Mouse (Mus musculus) embryonic facial prominence, embryonic 11.5 days (tissue): ENCODE results near the gene Tor2a. TPM values are rescaled to one million over a fixed set of nuclear protein-coding genes. Genes with fewer than 3 reads are reported as not detected.

Source experiments
- ATAC-seq: fragments of 200-750 bp; cut with Nextera tagmentation; replicated peaks from 2 replicates; pipeline ENCODE4 v1.8.0; 2017; ENCODE audit warnings: low read depth; ENCODE audit not compliant: insufficient number of reproducible peaks, low FRiP score, low TSS enrichment
- DNase-seq: peaks from one replicate; pipeline ENCODE4 v3.0.0-alpha.2; 2015; ENCODE audit warnings: low spot score
- H3K27ac ChIP-seq: fragments of 300-500 bp; sonication (generic); replicated peaks from 2 replicates; pipeline ENCODE4 v1.5.1; 2014; ENCODE audit warnings: mild to moderate bottlenecking, low read depth, low read length, control low read depth
- H3K27me3 ChIP-seq: fragments of 300-500 bp; sonication (generic); 2 replicates; pipeline ENCODE4 v1.6.1; 2014; ENCODE audit warnings: mild to moderate bottlenecking, low read length, moderate library complexity, mixed read lengths; ENCODE audit not compliant: control insufficient read depth, insufficient read depth
- H3K36me3 ChIP-seq: fragments of 300-500 bp; sonication (generic); replicated peaks from 2 replicates; pipeline ENCODE4 v1.6.1; 2014; ENCODE audit warnings: low read depth, mild to moderate bottlenecking, low read length, moderate library complexity, mixed read lengths; ENCODE audit not compliant: control insufficient read depth, insufficient read depth
- H3K4me1 ChIP-seq: fragments of 300-500 bp; sonication (generic); 2 replicates; pipeline ENCODE4 v1.6.1; 2014; ENCODE audit warnings: low read length, mixed read lengths; ENCODE audit not compliant: control insufficient read depth, insufficient read depth
- H3K4me2 ChIP-seq: fragments of 300-500 bp; sonication (generic); 2 replicates; pipeline ENCODE4 v1.6.1; 2014; ENCODE audit warnings: low read depth, mild to moderate bottlenecking, control low read depth, low read length, moderate library complexity
- H3K4me3 ChIP-seq: fragments of 300-500 bp; sonication (generic); 2 replicates; pipeline ENCODE4 v1.5.1; 2014; ENCODE audit warnings: low read depth, low read length, control low read depth
- H3K9ac ChIP-seq: fragments of 300-500 bp; sonication (generic); replicated peaks from 2 replicates; pipeline ENCODE4 v1.6.1; 2014; ENCODE audit warnings: mild to moderate bottlenecking, control low read depth, low read length
- H3K9me3 ChIP-seq: fragments of 300-500 bp; sonication (generic); replicated peaks from 2 replicates; pipeline ENCODE4 v1.6.1; 2016; ENCODE audit warnings: mild to moderate bottlenecking, low read length, inconsistent platforms, mixed read lengths; ENCODE audit not compliant: control insufficient read depth
- WGBS: fragments of 180-500 bp; shearing (Covaris S2); extraction: QIAGEN DNeasy Blood & Tissue Kit; methylation state at CpG from one replicate; pipeline ENCODE4 v1.1.7; 2014; 5-methylcytosine and 5-hydroxymethylcytosine counted together
- polyA plus RNA-seq: library from polyadenylated mRNA; unstranded; fragments of >200 nt; fragmentation: Nextera tagmentation; extraction: Ambion mirVana; gene quantifications from 2 replicates; pipeline ENCODE4 v1.2.1, GENCODE M21; 2014

Tor2a gene
- polyA plus RNA-seq, 1 experiment from 2014 or later = 47.8 TPM

DNA sequence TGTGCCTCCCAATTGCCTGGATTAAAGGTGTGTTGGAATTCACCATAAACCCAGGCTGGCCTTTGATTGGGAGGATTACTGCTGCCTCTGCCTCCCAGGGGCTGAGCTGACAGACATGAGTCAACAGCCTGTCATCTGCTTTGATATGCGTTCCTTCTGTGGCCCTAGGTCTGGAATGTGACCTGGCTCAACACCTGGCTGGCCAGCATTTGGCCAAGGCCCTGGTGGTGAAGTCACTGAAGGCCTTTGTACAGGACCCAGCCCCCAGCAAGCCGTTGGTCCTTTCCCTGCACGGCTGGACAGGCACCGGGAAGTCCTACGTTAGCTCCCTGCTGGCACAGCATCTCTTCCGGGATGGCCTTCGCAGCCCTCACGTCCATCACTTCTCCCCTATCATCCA lies 1.5 kb downstream of the Tor2a start:
- 76% methylated on average over 8 of the region's 8 CpGs for whole genome bisulfite sequencing
- no peak overlapping the region for H3K4me3 ChIP-seq

DNA sequence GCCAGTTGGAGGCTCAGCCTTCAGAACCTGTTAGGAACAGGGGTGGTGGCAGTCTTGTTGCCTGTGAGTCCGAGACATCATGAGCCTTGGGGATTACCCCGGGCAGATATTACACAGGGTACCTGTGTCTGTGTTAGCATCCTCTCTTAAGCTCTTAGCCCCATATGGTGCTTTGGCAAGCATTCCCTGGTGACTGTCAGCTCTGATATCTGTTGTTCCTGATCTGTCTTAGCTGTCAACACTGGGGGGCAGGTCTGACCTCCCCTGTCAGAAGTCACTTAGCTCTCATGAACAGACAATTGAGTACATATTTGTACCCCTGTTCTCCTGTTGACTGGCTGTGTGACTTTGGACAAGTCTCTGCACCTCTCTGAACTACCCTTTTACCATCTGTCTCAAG lies 2.0 kb downstream of the Tor2a start:
- Histone ChIP-seq H3K9me3 (no peaks in the 10 kb centered on the region), H3K36me3 (peaks cover 3% of the 10 kb centered on the region)
- WGBS = 92% methylated on average over 2 of the region's 2 CpGs

More for the DNA sequence above, 1.5 kb downstream of the Tor2a start:
- Histone ChIP-seq H3K4me1 (no peaks in the 10 kb centered on the region), H3K4me2 (no peak overlapping the region), H3K27me3 (no peaks in the 10 kb centered on the region), H3K27ac (no peak overlapping the region; the same call in 1 of the 2 replicates), H3K9ac (no peak overlapping the region), H3K9me3 (no peaks in the 10 kb centered on the region), H3K36me3 (peaks cover 3% of the 10 kb centered on the region)
- DNase-seq (no peak), ATAC-seq (no peak)

GRCm38 (mm10) chr2:32761361-32761760 lies 4.3 kb downstream of the Tor2a start:
- Histone ChIP-seq H3K4me2 (no peak overlapping the region), H3K4me1 (no peaks in the 10 kb centered on the region), H3K4me3 (no peak overlapping the region), H3K9me3 (no peaks in the 10 kb centered on the region), H3K27me3 (no peaks in the 10 kb centered on the region), H3K27ac (no peak overlapping the region), H3K9ac (no peak overlapping the region), H3K36me3 (peaks cover 3% of the 10 kb centered on the region)
- ATAC-seq (no peak), DNase-seq (no peak)
- 89% methylated on average over 14 of the region's 14 CpGs for WGBS

More for the DNA sequence above, 2.0 kb downstream of the Tor2a start:
- no peak overlapping the region for H3K4me3 ChIP-seq
- no peak for ATAC-seq
- H3K27ac ChIP-seq = no peak overlapping the region; the same call in 1 of the 2 replicates
- H3K4me2 ChIP-seq = no peak overlapping the region
- no peak overlapping the region for H3K9ac ChIP-seq
- no peak for DNase-seq
- H3K4me1 ChIP-seq = no peaks in the 10 kb centered on the region
- H3K27me3 ChIP-seq = no peaks in the 10 kb centered on the region

GRCm38 (mm10) chr2:32761859-32762258 lies 4.8 kb downstream of the Tor2a start:
- H3K4me3 ChIP-seq = no peak overlapping the region
- no peaks in the 10 kb centered on the region for H3K27me3 ChIP-seq
- ATAC-seq (no peak), DNase-seq (no peak)
- 95% methylated on average over 4 of the region's 4 CpGs for WGBS
- no peak overlapping the region for H3K9ac ChIP-seq
- H3K9me3 ChIP-seq = no peaks in the 10 kb centered on the region
- no peak overlapping the region for H3K27ac ChIP-seq
- H3K36me3 ChIP-seq = peaks cover 3% of the 10 kb centered on the region
- no peaks in the 10 kb centered on the region for H3K4me1 ChIP-seq
- H3K4me2 ChIP-seq = no peak overlapping the region

- Histone ChIP-seq H3K36me3 (peaks cover 3% of the 10 kb centered on the region), H3K4me1 (no peaks in the 10 kb centered on the region), H3K4me3 (no peak overlapping the region), H3K27ac (no peak overlapping the region), H3K9me3 (no peaks in the 10 kb centered on the region), H3K4me2 (no peak overlapping the region), H3K9ac (no peak overlapping the region), H3K27me3 (no peaks in the 10 kb centered on the region)
- WGBS = 77% methylated on average over 3 of the region's 3 CpGs
- ATAC-seq (no peak), DNase-seq (no peak)
Observed at GRCm38 (mm10) chr2:32763353-32763752, 6.3 kb downstream of the Tor2a start.

DNA sequence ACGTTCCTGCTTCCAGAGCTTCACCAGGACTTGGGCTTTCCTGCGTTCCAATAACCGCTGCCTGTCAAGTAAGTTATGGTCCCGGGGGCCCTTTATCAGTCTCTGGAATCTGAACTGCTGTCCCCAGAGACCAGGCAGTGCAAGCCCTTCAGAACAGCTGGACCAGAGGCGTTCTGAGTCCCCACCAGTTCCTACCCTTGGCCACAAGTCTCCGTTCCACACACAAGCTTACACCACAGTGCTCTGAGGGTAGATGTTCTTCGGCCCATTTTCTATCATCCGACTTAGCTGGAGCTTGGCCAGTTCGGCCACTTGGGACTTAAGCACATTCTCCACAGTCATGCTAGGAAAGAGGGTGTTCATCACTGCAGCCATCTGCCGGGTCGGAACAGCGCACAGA lies 10.2 kb downstream of the Tor2a start:
- DNase-seq (no peak), ATAC-seq (no peak)
- H3K9me3 ChIP-seq = no peaks in the 10 kb centered on the region
- H3K4me2 ChIP-seq = no peak overlapping the region
- no peaks in the 10 kb centered on the region; the same call in 1 of the 2 replicates for H3K36me3 ChIP-seq
- H3K27ac ChIP-seq = no peak overlapping the region
- H3K4me1 ChIP-seq = no peaks in the 10 kb centered on the region
- H3K27me3 ChIP-seq = no peaks in the 10 kb centered on the region
- no peak overlapping the region for H3K9ac ChIP-seq
- H3K4me3 ChIP-seq = no peak overlapping the region
- 73% methylated on average over 12 of the region's 12 CpGs for WGBS

DNA sequence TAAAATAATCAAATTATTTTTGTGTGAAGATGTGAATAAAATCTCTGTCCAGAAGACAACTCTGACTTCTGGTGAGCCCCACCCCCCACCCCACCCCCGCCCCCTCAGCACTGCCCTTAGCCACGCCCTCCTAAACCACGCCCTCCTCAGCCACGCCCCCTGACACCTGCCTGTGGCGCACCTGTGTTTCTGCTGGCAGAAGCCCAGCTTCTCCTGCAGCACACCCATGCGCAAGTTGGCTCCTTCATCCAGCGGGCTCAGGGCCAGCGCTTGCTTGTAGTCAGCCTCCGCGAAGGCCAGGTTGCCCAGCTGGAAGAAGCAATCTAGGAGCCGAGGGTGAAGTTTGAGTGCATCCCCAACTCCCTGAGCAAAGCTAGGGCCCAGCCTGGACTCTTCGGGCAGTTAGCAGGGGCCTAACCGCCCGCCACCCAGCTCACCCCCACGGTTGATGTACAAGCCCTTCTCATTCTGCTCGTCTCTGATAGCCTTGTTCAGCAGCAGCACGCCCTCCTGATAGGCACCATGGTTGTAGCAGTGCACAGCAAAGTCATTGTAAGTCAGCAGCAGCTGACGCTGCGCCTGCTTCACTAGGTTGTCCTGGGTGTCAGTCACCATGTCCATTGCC lies 11.7 kb downstream of the Tor2a start:
- no peak for DNase-seq
- H3K36me3 ChIP-seq = no peaks in the 10 kb centered on the region
- H3K4me3 ChIP-seq = no peak overlapping the region
- no peak overlapping the region for H3K9ac ChIP-seq
- no peak overlapping the region for H3K27ac ChIP-seq
- no peaks in the 10 kb centered on the region for H3K4me1 ChIP-seq
- WGBS = 50% methylated on average over 19 of the region's 19 CpGs
- H3K9me3 ChIP-seq = no peaks in the 10 kb centered on the region
- no peak overlapping the region for H3K4me2 ChIP-seq
- no peak for ATAC-seq
- H3K27me3 ChIP-seq = no peaks in the 10 kb centered on the region

DNA sequence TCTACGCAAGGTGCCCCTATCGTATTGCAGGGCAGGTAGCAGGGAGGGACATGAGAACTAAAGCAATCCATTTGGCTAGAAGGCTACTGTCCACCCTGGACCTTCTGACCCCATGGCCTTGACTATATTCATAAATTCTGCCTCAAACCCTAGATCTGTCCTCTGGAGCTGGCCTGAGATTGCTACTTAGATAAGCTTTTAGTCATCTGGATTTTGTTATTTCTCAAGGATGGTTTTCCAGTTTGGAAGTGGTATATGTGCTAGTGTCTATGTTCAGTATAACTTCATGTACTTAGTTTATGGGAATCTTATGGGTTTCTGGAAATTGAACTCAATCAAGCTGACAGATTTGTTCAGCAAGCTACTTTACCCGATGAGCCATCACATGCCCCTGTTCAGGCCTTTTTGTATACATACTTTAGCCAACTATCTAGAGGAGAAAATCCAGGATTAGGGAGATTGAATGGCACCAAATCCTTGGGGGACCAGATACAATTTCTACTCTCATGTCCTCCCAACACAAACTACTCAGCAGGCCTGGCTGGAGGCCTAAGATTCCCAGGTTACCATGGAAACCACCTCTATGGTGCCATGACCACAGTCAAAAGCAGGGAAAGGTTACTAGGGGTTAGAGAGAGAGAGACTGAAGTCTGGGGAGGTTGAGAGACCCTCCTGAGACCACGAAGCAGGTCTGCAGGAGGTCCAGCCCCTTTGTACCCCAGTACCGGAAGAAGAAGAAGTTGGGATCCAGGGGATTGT lies 12.5 kb downstream of the Tor2a start:
- DNase-seq (peak; percentile 11), ATAC-seq (no peak)
- Histone ChIP-seq H3K27ac (no peak overlapping the region), H3K9me3 (no peaks in the 10 kb centered on the region), H3K9ac (no peak overlapping the region), H3K4me1 (no peaks in the 10 kb centered on the region), H3K27me3 (no peaks in the 10 kb centered on the region), H3K4me3 (no peak overlapping the region), H3K36me3 (no peaks in the 10 kb centered on the region), H3K4me2 (no peak overlapping the region)
- WGBS = 68% methylated on average over 5 of the region's 5 CpGs
